Mouse (Mus musculus) heart, postnatal 10 days (tissue): ENCODE measurements at regions not wholly inside any gene's neighbourhood (a gene's known extent, or its start where the extent isn't known, plus 50 kb on each side); places are given as distances from the start of the nearest gene placed in this dataset.

Experiments
- DNase-seq, 2 experiments: peaks; one replicate each; pipeline ENCODE4 v3.0.0; 2021
- intact Hi-C: fragments of 180-260 bp; cut with DNase I; formaldehyde crosslinking; loops from one replicate; pipeline ENCODE4 v1.15.1; 2025

- no peak for DNase-seq
- intact Hi-C loops = no loop called here
Observed at GRCm38 (mm10) chr11:112153198-112153597, 628.8 kb upstream of the Sox9 start.

GRCm38 (mm10) chr11:112154712-112155319 is 627.2 kb upstream of the Sox9 start:
- DNase-seq = no peak
- intact Hi-C loops = no loop called here

- intact Hi-C loops = no loop called here
Observed at GRCm38 (mm10) chr11:112155339-112155955, 626.6 kb upstream of the Sox9 start.

GRCm38 (mm10) chr11:112163681-112164265 is 618.3 kb upstream of the Sox9 start:
- intact Hi-C loops = no loop called here

More at GRCm38 (mm10) chr11:112155339-112155955, 626.6 kb upstream of the Sox9 start:
- no peak for DNase-seq

GRCm38 (mm10) chr11:112173585-112173984 is 608.4 kb upstream of the Sox9 start:
- intact Hi-C loops = no loop called here
- no peak for DNase-seq

More at GRCm38 (mm10) chr11:112163681-112164265, 618.3 kb upstream of the Sox9 start:
- no peak for DNase-seq

GRCm38 (mm10) chr11:112175302-112175701 is 606.7 kb upstream of the Sox9 start:
- intact Hi-C loops = no loop called here
- no peak for DNase-seq

- intact Hi-C loops = no loop called here
- DNase-seq = no peak
Observed at GRCm38 (mm10) chr11:112180666-112181065, 601.4 kb upstream of the Sox9 start.

GRCm38 (mm10) chr11:112197620-112198268 is 584.3 kb upstream of the Sox9 start:
- intact Hi-C loops = no loop called here
- DNase-seq = no peak

- intact Hi-C loops = no loop called here
- no peak for DNase-seq
Observed at GRCm38 (mm10) chr11:112204561-112204960, 577.5 kb upstream of the Sox9 start.

- intact Hi-C loops = loop anchor here (2.0 kb wide), 1 partner anchor 955 kb away; no protein-coding TSS in a partner anchor
- DNase-seq = peak; percentile 36 to 60
Observed at GRCm38 (mm10) chr11:112209414-112209813, 572.6 kb upstream of the Sox9 start.

GRCm38 (mm10) chr11:112219046-112219720 is 562.8 kb upstream of the Sox9 start:
- no peak for DNase-seq
- intact Hi-C loops = loop anchor here (10.0 kb wide), 1 partner anchor 564 kb away; no protein-coding TSS in a partner anchor

- intact Hi-C loops = no loop called here
- DNase-seq = no peak
Observed at GRCm38 (mm10) chr11:112234492-112235116, 547.4 kb upstream of the Sox9 start.

GRCm38 (mm10) chr11:112238960-112239884 is 542.8 kb upstream of the Sox9 start:
- DNase-seq = no peak
- intact Hi-C loops = no loop called here

- DNase-seq = no peak
- intact Hi-C loops = no loop called here
Observed at GRCm38 (mm10) chr11:112252548-112252947, 529.5 kb upstream of the Sox9 start.

GRCm38 (mm10) chr11:112253061-112253460 is 529.0 kb upstream of the Sox9 start:
- no peak for DNase-seq
- intact Hi-C loops = no loop called here

- DNase-seq = no peak
- intact Hi-C loops = no loop called here
Observed at GRCm38 (mm10) chr11:112256326-112256725, 525.7 kb upstream of the Sox9 start.

- DNase-seq = no peak
- intact Hi-C loops = no loop called here
Observed at GRCm38 (mm10) chr11:112264077-112264476, 517.9 kb upstream of the Sox9 start.

GRCm38 (mm10) chr11:112270911-112271310 is 511.1 kb upstream of the Sox9 start:
- DNase-seq = no peak
- intact Hi-C loops = no loop called here

- no peak for DNase-seq
- intact Hi-C loops = no loop called here
Observed at GRCm38 (mm10) chr11:112278566-112278965, 503.5 kb upstream of the Sox9 start.
